Mouse (Mus musculus) MEL (cell line): ENCODE data around the gene Hpgds. TPM values are rescaled to one million over a fixed set of nuclear protein-coding genes. Genes with fewer than 3 reads are reported as not detected.

ENCODE experiments used
- DNase-seq: peaks from one replicate; pipeline ENCODE4 v3.0.0; 2011; ENCODE audit warnings: low read depth, low spot score
- H3K27ac ChIP-seq: 2 replicates; pipeline ENCODE4 v1.5.1; 2012; ENCODE audit warnings: low read depth, mild to moderate bottlenecking, control low read depth, low read length, moderate library complexity; ENCODE audit not compliant: control insufficient read depth
- H3K27me3 ChIP-seq, 2 experiments: fragments of 150-350 bp in 1 of 2; sonication (generic) in 1 of 2; 2 replicates each; pipeline ENCODE4 v1.6.1; 2012; ENCODE audit warnings: low read length in 2 of 2, mild to moderate bottlenecking in 2 of 2, improper control_type of control experiment in 1 of 2, moderate library complexity in 1 of 2; ENCODE audit not compliant: insufficient read depth in 2 of 2, control insufficient read depth in 1 of 2
- H3K36me3 ChIP-seq, 2 experiments: 2 replicates each; pipeline ENCODE4 v1.6.1; 2012 to 2014; ENCODE audit warnings: low read length in 2 of 2, improper control_type of control experiment in 1 of 2, inconsistent platforms in 1 of 2, mild to moderate bottlenecking in 1 of 2; ENCODE audit not compliant: insufficient read depth in 2 of 2, control insufficient read depth in 1 of 2
- H3K4me1 ChIP-seq, 2 experiments: fragments of 150-350 bp in 1 of 2; sonication (generic) in 1 of 2; 2 replicates each; pipeline ENCODE4 v1.6.1; 2012; ENCODE audit warnings: low read length in 2 of 2, improper control_type of control experiment in 1 of 2, mild to moderate bottlenecking in 1 of 2; ENCODE audit not compliant: insufficient read depth in 2 of 2, control insufficient read depth in 1 of 2
- H3K4me3 ChIP-seq, 2 experiments: fragments of 150-350 bp in 1 of 2; sonication (generic) in 1 of 2; 2 replicates each; pipeline ENCODE4 v1.5.1; 2012; ENCODE audit warnings: low read depth in 2 of 2, low read length in 2 of 2, mild to moderate bottlenecking in 2 of 2, moderate library complexity in 2 of 2, control low read depth in 1 of 2, improper control_type of control experiment in 1 of 2; ENCODE audit not compliant: control insufficient read depth in 1 of 2, insufficient read depth in 1 of 2
- H3K79me2 ChIP-seq: 2 replicates; pipeline ENCODE4 v1.6.1; 2012; ENCODE audit warnings: mild to moderate bottlenecking, low read length, moderate library complexity; ENCODE audit not compliant: control insufficient read depth, poor library complexity, insufficient read depth
- H3K9ac ChIP-seq: 2 replicates; pipeline ENCODE4 v1.6.1; 2012; ENCODE audit warnings: low read depth, mild to moderate bottlenecking, control low read depth, low read length, moderate library complexity; ENCODE audit not compliant: control insufficient read depth, poor library complexity, severe bottlenecking
- H3K9me3 ChIP-seq: fragments of 150-350 bp; sonication (generic); replicated peaks from 2 replicates; pipeline ENCODE4 v1.6.1; 2012; ENCODE audit warnings: mild to moderate bottlenecking, low read length, improper control_type of control experiment, moderate library complexity; ENCODE audit not compliant: insufficient read depth
- BHLHE40 ChIP-seq: IDR thresholded peaks from 2 replicates; pipeline ENCODE4 v1.6.1; 2012; ENCODE audit warnings: low read depth, mild to moderate bottlenecking, inconsistent platforms, low read length, improper control_type of control experiment, borderline replicate concordance
- CHD1 ChIP-seq: IDR thresholded peaks from 2 replicates; pipeline ENCODE4 v1.6.1; 2012; ENCODE audit warnings: low read depth, mild to moderate bottlenecking, inconsistent platforms, low read length, improper control_type of control experiment
- CTCF ChIP-seq, 3 experiments: IDR thresholded peaks in 2 of 3; conservative IDR thresholded peaks in 1 of 3; 2 replicates each; pipeline ENCODE4 v1.5.1; 2011 to 2012; ENCODE audit warnings: low read length in 3 of 3, low read depth in 2 of 3, mild to moderate bottlenecking in 2 of 3, improper control_type of control experiment in 1 of 3, inconsistent platforms in 1 of 3, mixed read lengths in 1 of 3, moderate library complexity in 1 of 3; ENCODE audit not compliant: control insufficient read depth in 1 of 3, insufficient read depth in 1 of 3, poor library complexity in 1 of 3, severe bottlenecking in 1 of 3
- E2F4 ChIP-seq: IDR thresholded peaks from 2 replicates; pipeline ENCODE4 v1.6.1; 2011; ENCODE audit warnings: low read depth, low read length, improper control_type of control experiment, borderline replicate concordance
- GABPA ChIP-seq: IDR thresholded peaks from 2 replicates; pipeline ENCODE4 v1.6.1; 2012; ENCODE audit warnings: low read depth, mild to moderate bottlenecking, inconsistent platforms, low read length, improper control_type of control experiment, moderate library complexity
- JUND ChIP-seq: IDR thresholded peaks from 2 replicates; pipeline ENCODE4 v1.6.1; 2011; ENCODE audit warnings: low read depth, mild to moderate bottlenecking, improper control_type of control experiment, low read length
- KAT2A ChIP-seq: conservative IDR thresholded peaks from 2 replicates; pipeline ENCODE4 v1.6.1; 2012; ENCODE audit warnings: low read depth, low read length, improper control_type of control experiment, inconsistent platforms
- MAFK ChIP-seq: IDR thresholded peaks from 2 replicates; pipeline ENCODE4 v1.6.1; 2011; ENCODE audit warnings: low read depth, mild to moderate bottlenecking, low read length, improper control_type of control experiment, borderline replicate concordance
- MAX ChIP-seq: IDR thresholded peaks from 2 replicates; pipeline ENCODE4 v1.6.1; 2011; ENCODE audit warnings: low read length, improper control_type of control experiment
- MAZ ChIP-seq: IDR thresholded peaks from 2 replicates; pipeline ENCODE4 v1.6.1; 2012; ENCODE audit warnings: low read depth, mild to moderate bottlenecking, inconsistent platforms, low read length, improper control_type of control experiment
- MEF2A ChIP-seq: IDR thresholded peaks from 2 replicates; pipeline ENCODE4 v1.6.1; 2014; ENCODE audit warnings: low read depth, mild to moderate bottlenecking, inconsistent platforms, low read length, improper control_type of control experiment; ENCODE audit not compliant: poor library complexity, insufficient replicate concordance, severe bottlenecking; ENCODE audit errors: extremely low read depth
- MXI1 ChIP-seq: IDR thresholded peaks from 2 replicates; pipeline ENCODE4 v1.6.1; 2011; ENCODE audit warnings: mild to moderate bottlenecking, low read depth, low read length, improper control_type of control experiment
- MYB ChIP-seq: IDR thresholded peaks from 2 replicates; pipeline ENCODE4 v1.6.1; 2011; ENCODE audit warnings: mild to moderate bottlenecking, low read depth, low read length, improper control_type of control experiment
- NELFE ChIP-seq: IDR thresholded peaks from 2 replicates; pipeline ENCODE4 v1.6.1; 2011; ENCODE audit warnings: low read depth, low read length, improper control_type of control experiment
- NRF1 ChIP-seq: IDR thresholded peaks from 2 replicates; pipeline ENCODE4 v1.6.1; 2014; ENCODE audit warnings: low read depth, mild to moderate bottlenecking, inconsistent platforms, low read length, improper control_type of control experiment, moderate library complexity; ENCODE audit not compliant: poor library complexity, insufficient read depth, severe bottlenecking
- POLR2AphosphoS2 ChIP-seq: IDR thresholded peaks from 2 replicates; pipeline ENCODE4 v1.6.1; 2011; ENCODE audit warnings: low read length, improper control_type of control experiment
- POLR2AphosphoS5 ChIP-seq: IDR thresholded peaks from 2 replicates; pipeline ENCODE4 v1.6.1; 2012; ENCODE audit warnings: low read depth, borderline replicate concordance, mild to moderate bottlenecking, inconsistent platforms, low read length, moderate library complexity, mixed read lengths
- RAD21 ChIP-seq: IDR thresholded peaks from 2 replicates; pipeline ENCODE4 v1.6.1; 2011; ENCODE audit warnings: mild to moderate bottlenecking, low read depth, low read length, improper control_type of control experiment
- RCOR1 ChIP-seq: IDR thresholded peaks from 2 replicates; pipeline ENCODE4 v1.6.1; 2012; ENCODE audit warnings: low read depth, mild to moderate bottlenecking, inconsistent platforms, low read length, improper control_type of control experiment
- SMC3 ChIP-seq: IDR thresholded peaks from 2 replicates; pipeline ENCODE4 v1.6.1; 2011; ENCODE audit warnings: low read depth, low read length, improper control_type of control experiment
- TCF12 ChIP-seq: IDR thresholded peaks from 2 replicates; pipeline ENCODE4 v1.6.1; 2014; ENCODE audit warnings: low read depth, mild to moderate bottlenecking, inconsistent platforms, low read length, improper control_type of control experiment, moderate library complexity
- USF1 ChIP-seq: IDR thresholded peaks from 2 replicates; pipeline ENCODE4 v1.6.1; 2014; ENCODE audit warnings: low read depth, mild to moderate bottlenecking, inconsistent platforms, low read length, improper control_type of control experiment, moderate library complexity
- USF2 ChIP-seq, 2 experiments: IDR thresholded peaks; 2 replicates each; pipeline ENCODE4 v1.6.1; 2011 to 2012; ENCODE audit warnings: improper control_type of control experiment in 2 of 2, low read length in 2 of 2, borderline replicate concordance in 1 of 2, inconsistent platforms in 1 of 2, low read depth in 1 of 2, mild to moderate bottlenecking in 1 of 2; ENCODE audit not compliant: insufficient read depth in 1 of 2
- ZMIZ1 ChIP-seq: IDR thresholded peaks from 2 replicates; pipeline ENCODE4 v1.6.1; 2012; ENCODE audit warnings: low read depth, mild to moderate bottlenecking, inconsistent platforms, low read length, improper control_type of control experiment, moderate library complexity
- polyA plus RNA-seq, 2 experiments: library from polyadenylated mRNA; stranded (reverse) in 1 of 2; unstranded in 1 of 2; fragments of >175 nt in 1 of 2; fragments of >200 nt in 1 of 2; gene quantifications; 2 replicates each; pipeline versions ENCODE4 v1.2.1 to v1.2.4; 2012; ENCODE audit warnings: low replicate concordance in 2 of 2, low read depth in 1 of 2; ENCODE audit not compliant: insufficient read length in 2 of 2, insufficient read depth in 1 of 2, missing spikeins in 1 of 2
- total RNA-seq: library from RNA; depleted of rRNA; stranded (reverse); fragments of 300-350 nt; gene quantifications from 2 replicates; pipeline ENCODE4 v1.2.3, GENCODE M21; 2012

Hpgds gene
- total and polyA plus RNA-seq, 3 experiments, result 0.13 TPM; not detected in 2

DNA sequence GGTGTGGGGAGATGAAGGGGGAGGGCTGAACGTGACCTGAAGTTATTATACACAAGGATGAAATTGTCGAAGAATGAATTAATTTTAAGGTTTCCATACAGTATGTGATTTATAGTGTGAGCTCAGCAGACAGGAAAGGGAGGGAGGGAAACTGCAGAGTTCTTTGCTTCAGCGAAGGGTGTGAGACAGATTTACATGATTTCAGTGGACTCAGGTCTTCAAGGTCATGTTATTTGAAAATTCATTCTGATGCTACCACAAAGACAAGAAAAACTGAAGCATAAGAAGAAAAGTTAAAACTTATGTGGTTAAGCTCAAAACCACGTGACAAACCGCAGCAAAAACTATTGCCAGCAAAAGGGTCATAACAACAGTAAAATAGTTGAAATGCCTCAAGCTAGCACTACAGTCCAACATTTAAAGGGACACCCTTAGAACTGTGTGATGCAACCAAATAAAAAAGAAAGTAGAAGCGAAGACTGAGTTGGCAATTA is 3.9 kb downstream of the Hpgds start:
- no peaks in the 10 kb centered on the region for H3K79me2 ChIP-seq
- H3K36me3 ChIP-seq, result no peaks in the 10 kb centered on the region
- no peaks in the 10 kb centered on the region for H3K9me3 ChIP-seq
- no peak for TF ChIP-seq E2F4
- TF ChIP-seq SMC3, result no peak
- TF ChIP-seq NELFE, result no peak
- no peak for TF ChIP-seq CHD1
- TF ChIP-seq BHLHE40, result no peak
- no peak for TF ChIP-seq GABPA
- TF ChIP-seq MAX, result no peak
- no peak for TF ChIP-seq JUND
- no peak for DNase-seq
- H3K4me1 ChIP-seq, result no peaks in the 10 kb centered on the region
- no peak overlapping the region for H3K9ac ChIP-seq
- H3K4me3 ChIP-seq, result no peak overlapping the region
- peaks cover 0 to 1% of the 10 kb centered on the region in 2 experiments; a peak in 2 of 4 replicates for H3K27me3 ChIP-seq
- no peak overlapping the region for H3K27ac ChIP-seq

DNA sequence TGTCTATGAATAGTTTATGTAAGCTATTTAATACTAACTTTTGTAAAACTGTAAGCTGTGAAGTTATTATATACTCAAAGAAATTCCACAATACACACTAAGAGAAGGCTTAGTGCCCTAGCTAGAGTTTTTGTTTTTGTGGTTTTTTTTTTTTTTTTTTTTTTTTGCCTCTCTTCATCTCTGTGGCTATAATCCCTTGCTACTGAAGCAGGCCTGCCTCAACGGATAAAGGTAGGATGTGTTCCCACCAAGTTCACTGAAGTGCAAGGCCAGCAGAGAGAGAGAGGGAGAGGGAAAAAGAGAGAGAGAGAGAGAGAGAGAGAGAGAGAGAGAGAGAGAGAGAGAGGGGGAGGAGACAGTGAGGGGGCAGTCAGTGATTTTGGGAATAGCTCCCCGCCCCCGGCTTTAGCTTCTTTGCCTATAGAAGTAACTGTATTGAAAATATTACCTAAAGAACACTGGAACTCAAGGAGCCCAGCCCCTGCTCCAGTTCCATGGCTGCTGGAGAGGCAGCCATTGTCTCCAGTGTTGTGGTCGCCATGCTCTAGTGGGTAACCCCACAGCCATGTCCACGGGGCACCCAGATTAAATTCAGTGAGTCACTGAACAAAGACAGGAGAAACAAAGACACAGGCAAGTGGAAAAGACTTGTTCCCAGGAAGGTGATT is 4.5 kb downstream of the Hpgds start:
- Histone ChIP-seq H3K9ac (no peak overlapping the region), H3K79me2 (no peaks in the 10 kb centered on the region), H3K27me3 (peaks cover 0 to 1% of the 10 kb centered on the region in 2 experiments; a peak in 2 of 4 replicates), H3K4me3 (no peak overlapping the region), H3K9me3 (no peaks in the 10 kb centered on the region), H3K27ac (no peak overlapping the region), H3K4me1 (no peaks in the 10 kb centered on the region), H3K36me3 (no peaks in the 10 kb centered on the region)
- no peak for TF ChIP-seq MAZ
- TF ChIP-seq GABPA, result no peak
- TF ChIP-seq MAFK, result no peak
- no peak for TF ChIP-seq TCF12
- no peak for TF ChIP-seq POLR2AphosphoS5
- no peak for TF ChIP-seq RCOR1
- no peak for TF ChIP-seq CTCF (IDR thresholded peaks at IDR 0.05 in 2 of 3, conservative IDR thresholded peaks at IDR 0.05 in 1 of 3; ENCODE audit: control insufficient read depth in 1 of 3, insufficient read depth in 1 of 3, low read depth in 2 of 3, low read length in 3 of 3, poor library complexity in 1 of 3, severe bottlenecking in 1 of 3)
- no peak for TF ChIP-seq MYB
- DNase-seq, result no peak

DNA sequence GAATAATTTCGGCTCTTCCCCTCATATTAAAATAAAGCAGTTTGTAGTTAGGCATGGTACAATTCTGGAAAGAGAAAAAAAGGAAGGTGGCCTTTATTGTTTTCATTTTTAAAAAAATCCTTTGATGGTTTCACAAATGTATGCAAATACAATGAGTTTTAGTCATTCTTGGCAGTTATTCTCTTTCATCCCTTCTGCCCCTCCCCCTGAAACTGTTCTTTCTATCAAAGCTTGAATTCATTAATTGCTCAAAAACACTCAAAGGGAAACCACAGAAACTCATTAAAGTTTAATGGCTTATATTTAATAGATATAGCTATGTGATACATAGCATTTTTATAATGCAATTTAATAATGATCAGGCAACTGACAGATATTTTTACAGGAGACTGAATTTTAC is 6.5 kb downstream of the Hpgds start:
- Histone ChIP-seq H3K79me2 (no peaks in the 10 kb centered on the region), H3K9ac (no peak overlapping the region), H3K36me3 (no peaks in the 10 kb centered on the region), H3K27ac (no peak overlapping the region), H3K27me3 (peaks cover 0 to 1% of the 10 kb centered on the region in 2 experiments; a peak in 2 of 4 replicates), H3K9me3 (no peaks in the 10 kb centered on the region), H3K4me1 (no peaks in the 10 kb centered on the region), H3K4me3 (no peak overlapping the region)
- TF ChIP-seq USF2 (IDR thresholded peaks at IDR 0.05; ENCODE audit: borderline replicate concordance in 1 of 2, insufficient read depth in 1 of 2, low read depth in 1 of 2, low read length in 2 of 2), result no peak
- TF ChIP-seq MAFK, result no peak
- TF ChIP-seq MEF2A, result no peak
- TF ChIP-seq USF1, result no peak
- no peak for TF ChIP-seq KAT2A
- TF ChIP-seq GABPA, result no peak
- TF ChIP-seq ZMIZ1, result no peak
- no peak for TF ChIP-seq POLR2AphosphoS2
- no peak for TF ChIP-seq JUND
- TF ChIP-seq NRF1, result no peak
- no peak for TF ChIP-seq RAD21
- TF ChIP-seq MXI1, result no peak
- no peak for DNase-seq
